Mouse (Mus musculus) kidney, adult 2 months (tissue): ENCODE measurements around the gene Med26. TPM values are rescaled to one million over a fixed set of nuclear protein-coding genes. Genes with fewer than 3 reads are reported as not detected.
A peak's percentile ranks its signal among the peaks of the same experiment; 100 is the strongest.

Experiments
- DNase-seq: peaks from one replicate; pipeline ENCODE4 v3.0.0; 2021
- H3K27ac ChIP-seq: fragments of 200-500 bp; 2 replicates; pipeline ENCODE4 v1.5.1; 2012; ENCODE audit warnings: low read depth, low read length, control low read depth, inconsistent platforms; ENCODE audit not compliant: insufficient read depth
- H3K27me3 ChIP-seq: fragments of 200-500 bp; replicated peaks from 2 replicates; pipeline ENCODE4 v1.6.1; 2012; ENCODE audit warnings: mild to moderate bottlenecking, moderate library complexity, low read length, inconsistent platforms; ENCODE audit not compliant: control insufficient read depth, insufficient read depth
- H3K36me3 ChIP-seq: fragments of 200-500 bp; 2 replicates; pipeline ENCODE4 v1.6.1; 2012; ENCODE audit warnings: mild to moderate bottlenecking, moderate library complexity, low read length, inconsistent platforms; ENCODE audit not compliant: control insufficient read depth, insufficient read depth
- H3K4me1 ChIP-seq: fragments of 200-500 bp; 2 replicates; pipeline ENCODE4 v1.6.1; 2011; ENCODE audit warnings: low read length; ENCODE audit not compliant: control insufficient read depth, insufficient read depth
- H3K4me3 ChIP-seq: fragments of 200-500 bp; 2 replicates; pipeline ENCODE4 v1.5.1; 2011; ENCODE audit warnings: mild to moderate bottlenecking, low read depth, low read length, control low read depth; ENCODE audit not compliant: insufficient read depth
- CTCF ChIP-seq: fragments of 200-500 bp; conservative IDR thresholded peaks from 2 replicates; pipeline ENCODE4 v1.5.1; 2011; ENCODE audit warnings: low read depth, mild to moderate bottlenecking, control low read depth, low read length, moderate library complexity, mixed read lengths; ENCODE audit not compliant: insufficient read depth, insufficient read length
- POLR2A ChIP-seq: fragments of 200-500 bp; IDR thresholded peaks from one replicate; pipeline ENCODE4 v1.6.1; 2011; ENCODE audit warnings: low read depth, low read length, control low read depth
- WGBS: fragments of 180-500 bp; shearing (Covaris S2); methylation state at CpG from one replicate; pipeline ENCODE4 v1.1.7; 2018; 5-methylcytosine and 5-hydroxymethylcytosine counted together
- polyA plus RNA-seq: library from polyadenylated mRNA; depleted of rRNA; stranded (reverse); fragments of >200 nt; gene quantifications from 2 replicates; pipeline ENCODE4 v1.2.3, GENCODE M21; 2012

Med26 gene
- polyA plus RNA-seq, 1 experiment, result 6.1 TPM

DNA sequence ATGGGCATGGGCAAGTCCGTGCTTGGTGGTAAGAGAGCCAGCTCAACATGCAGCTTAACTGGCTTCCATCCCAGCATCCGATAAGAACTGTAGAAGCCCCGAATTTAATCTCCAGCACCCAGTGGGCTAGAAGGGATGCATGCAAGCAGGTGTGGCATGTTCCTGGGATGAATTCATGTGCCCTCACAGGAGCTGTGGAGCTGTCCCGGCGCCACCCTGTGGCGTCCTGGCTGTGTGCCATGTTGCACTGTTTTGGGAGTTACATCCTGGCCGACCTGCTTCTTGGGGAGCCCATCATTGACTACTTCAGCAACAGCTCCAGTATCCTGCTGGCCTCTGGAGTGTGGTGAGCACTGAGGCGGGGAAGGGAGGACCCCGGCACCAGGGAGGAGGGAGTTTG lies 31.3 kb upstream of the Med26 start:
- H3K27me3 ChIP-seq, result no peaks in the 10 kb centered on the region
- H3K4me3 ChIP-seq, result no peak overlapping the region
- no peak for DNase-seq
- H3K36me3 ChIP-seq, result no peaks in the 10 kb centered on the region
- H3K4me1 ChIP-seq, result no peaks in the 10 kb centered on the region
- TF ChIP-seq CTCF (no peak), POLR2A (no peak)
- 57% methylated on average over 9 of the region's 9 CpGs for WGBS
- no peak overlapping the region for H3K27ac ChIP-seq

DNA sequence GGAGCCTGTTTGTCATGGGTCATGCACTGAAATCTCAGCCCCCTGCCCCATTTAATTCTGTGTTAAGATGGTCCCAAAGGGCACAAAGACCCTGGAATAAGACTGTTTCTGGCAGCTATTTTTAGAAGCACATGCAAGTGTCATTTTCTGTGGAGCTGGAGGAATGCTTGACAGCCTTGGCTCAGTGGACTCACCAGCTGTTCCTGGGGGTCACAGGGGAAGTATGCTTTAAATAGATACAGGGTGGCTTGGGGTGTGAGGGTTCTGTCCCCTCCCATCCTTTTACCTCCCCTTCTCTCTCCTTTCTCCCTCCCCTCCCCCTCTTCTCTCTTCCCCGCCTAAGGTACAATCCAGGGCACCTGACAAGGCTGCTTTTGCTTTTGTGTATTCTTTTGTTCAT lies 29.9 kb upstream of the Med26 start:
- TF ChIP-seq POLR2A (no peak), CTCF (no peak)
- 82% methylated on average over 1 of the region's 1 CpGs for WGBS
- Histone ChIP-seq H3K4me1 (no peaks in the 10 kb centered on the region; the same call in 1 of the 2 replicates), H3K36me3 (no peaks in the 10 kb centered on the region), H3K27ac (no peak overlapping the region), H3K27me3 (no peaks in the 10 kb centered on the region), H3K4me3 (no peak overlapping the region)
- DNase-seq, result no peak

GRCm38 (mm10) chr8:72577266-72577665 lies 29.2 kb upstream of the Med26 start:
- H3K27me3 ChIP-seq, result no peaks in the 10 kb centered on the region
- peaks cover 5% of the 10 kb centered on the region; the same call in 1 of the 2 replicates for H3K4me1 ChIP-seq
- DNase-seq, result no peak
- no peak for TF ChIP-seq CTCF
- TF ChIP-seq POLR2A, result no peak
- WGBS, result 87% methylated on average over 3 of the region's 3 CpGs
- no peak overlapping the region for H3K4me3 ChIP-seq
- no peaks in the 10 kb centered on the region for H3K36me3 ChIP-seq
- no peak overlapping the region for H3K27ac ChIP-seq

GRCm38 (mm10) chr8:72575915-72576314 lies 27.8 kb upstream of the Med26 start:
- H3K27ac ChIP-seq, result no peak overlapping the region
- no peaks in the 10 kb centered on the region for H3K36me3 ChIP-seq
- 97% methylated on average over 6 of the region's 6 CpGs for WGBS
- TF ChIP-seq POLR2A (no peak), CTCF (no peak)
- no peaks in the 10 kb centered on the region for H3K27me3 ChIP-seq
- H3K4me1 ChIP-seq, result peaks cover 5% of the 10 kb centered on the region; the same call in 1 of the 2 replicates
- no peak overlapping the region for H3K4me3 ChIP-seq
- no peak for DNase-seq

DNA sequence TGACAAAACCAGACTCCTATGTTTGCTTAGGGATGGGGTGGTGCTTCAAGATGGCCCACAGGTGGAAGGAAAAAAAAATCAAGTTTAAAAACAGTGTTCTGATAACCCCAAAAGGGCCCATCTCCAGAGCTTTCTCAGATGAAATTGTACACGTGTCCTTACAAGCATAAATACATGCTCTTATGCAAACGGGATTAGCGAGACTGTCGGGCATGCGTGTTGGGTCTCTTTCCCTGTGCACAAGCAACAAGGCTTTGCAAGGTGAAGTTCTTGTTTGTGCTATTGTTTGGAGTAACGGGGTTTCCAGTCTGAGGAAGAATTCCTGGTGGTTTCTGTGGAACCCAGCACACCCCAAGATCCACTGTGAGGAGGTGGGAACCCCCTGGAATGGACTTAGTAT lies 25.4 kb upstream of the Med26 start:
- TF ChIP-seq POLR2A (no peak), CTCF (no peak)
- WGBS, result 88% methylated on average over 6 of the region's 6 CpGs
- H3K4me1 ChIP-seq, result peaks cover 12% of the 10 kb centered on the region
- no peaks in the 10 kb centered on the region for H3K27me3 ChIP-seq
- H3K36me3 ChIP-seq, result no peaks in the 10 kb centered on the region
- no peak for DNase-seq
- H3K4me3 ChIP-seq, result no peak overlapping the region
- no peak overlapping the region for H3K27ac ChIP-seq

GRCm38 (mm10) chr8:72572507-72572906 lies 24.4 kb upstream of the Med26 start:
- peak overlapping the region; percentile 49; the same call in 1 of the 2 replicates for H3K27ac ChIP-seq
- DNase-seq, result no peak
- H3K4me1 ChIP-seq, result peaks cover 12% of the 10 kb centered on the region
- H3K4me3 ChIP-seq, result peak overlapping the region; percentile 82
- TF ChIP-seq POLR2A (no peak), CTCF (no peak)
- no peaks in the 10 kb centered on the region for H3K36me3 ChIP-seq
- H3K27me3 ChIP-seq, result no peaks in the 10 kb centered on the region
- 7% methylated on average over 10 of the region's 10 CpGs for WGBS

- TF ChIP-seq POLR2A (peak; percentile 33), CTCF (no peak)
- Histone ChIP-seq H3K4me3 (peak within 1 kb of the TSS; percentile 82), H3K4me1 (peaks cover 12% of the 10 kb centered on the region), H3K36me3 (no peaks in the 10 kb centered on the region), H3K27ac (peak within 1 kb of the TSS; percentile 95), H3K27me3 (no peaks in the 10 kb centered on the region)
- whole genome bisulfite sequencing, result under 1% methylated on average over 44 of the region's 45 CpGs
- DNase-seq, result peak; percentile 82
These were observed 23.8 kb upstream of the Med26 start, which contains the start of gene Tmem38a for GRCm38 (mm10) chr8:72571611-72572473. Gene Tmem38a, plus strand, starts transcription at chr8:72572055.
